Mouse (Mus musculus) ES-E14 (cell line): ENCODE data around the gene Ripply3. TPM values are rescaled to one million over a fixed set of nuclear protein-coding genes. Genes with fewer than 3 reads are reported as not detected.

ENCODE experiments used
- DNase-seq: peaks from one replicate; pipeline ENCODE4 v3.0.0-alpha.2; 2013; ENCODE audit warnings: low read depth, low spot score
- H3K27ac ChIP-seq: 2 replicates; pipeline ENCODE4 v1.5.1; 2012; ENCODE audit warnings: low read depth, mild to moderate bottlenecking, low read length, moderate library complexity, mixed read lengths; ENCODE audit not compliant: poor library complexity, insufficient read depth, severe bottlenecking
- H3K36me3 ChIP-seq: 2 replicates; pipeline ENCODE4 v1.6.1; 2012; ENCODE audit warnings: mild to moderate bottlenecking, low read length, moderate library complexity, mixed read lengths; ENCODE audit not compliant: control insufficient read depth, poor library complexity, insufficient read depth, severe bottlenecking
- H3K4me1 ChIP-seq, 2 experiments: fragments of 150-350 bp in 1 of 2; sonication (generic) in 1 of 2; 2 replicates each; pipeline ENCODE4 v1.6.1; 2012; ENCODE audit warnings: low read length in 2 of 2, mild to moderate bottlenecking in 1 of 2, mixed read lengths in 1 of 2; ENCODE audit not compliant: control insufficient read depth in 2 of 2, insufficient read depth in 2 of 2, poor library complexity in 1 of 2
- H3K4me3 ChIP-seq, 2 experiments: fragments of 150-350 bp in 1 of 2; sonication (generic) in 1 of 2; 2 replicates each; pipeline ENCODE4 v1.5.1; 2012; ENCODE audit warnings: low read length in 2 of 2, low read depth in 1 of 2, mild to moderate bottlenecking in 1 of 2, mixed read lengths in 1 of 2; ENCODE audit not compliant: insufficient read depth in 1 of 2, poor library complexity in 1 of 2, severe bottlenecking in 1 of 2
- H3K9ac ChIP-seq: 2 replicates; pipeline ENCODE4 v1.6.1; 2012; ENCODE audit warnings: low read depth, mild to moderate bottlenecking, low read length, mixed read lengths; ENCODE audit not compliant: poor library complexity, insufficient read depth, severe bottlenecking
- H3K9me3 ChIP-seq: fragments of 150-350 bp; sonication (generic); 2 replicates; pipeline ENCODE4 v1.6.1; 2012; ENCODE audit warnings: low read depth, mild to moderate bottlenecking, low read length; ENCODE audit not compliant: control insufficient read depth, insufficient read depth
- CHD2 ChIP-seq: IDR thresholded peaks from 2 replicates; pipeline ENCODE4 v1.6.1; 2014; ENCODE audit warnings: mild to moderate bottlenecking, low read depth, low read length, inconsistent platforms
- HCFC1 ChIP-seq: IDR thresholded peaks from 2 replicates; pipeline ENCODE4 v1.6.1; 2012; ENCODE audit warnings: low read length, inconsistent platforms, borderline replicate concordance; ENCODE audit not compliant: insufficient read depth
- MAFK ChIP-seq: IDR thresholded peaks from 2 replicates; pipeline ENCODE4 v1.6.1; 2014; ENCODE audit warnings: mild to moderate bottlenecking, low read depth, low read length, inconsistent platforms; ENCODE audit not compliant: insufficient read depth
- ZC3H11A ChIP-seq: IDR thresholded peaks from 2 replicates; pipeline ENCODE4 v1.6.1; 2012; ENCODE audit warnings: low read depth, mild to moderate bottlenecking, inconsistent platforms, low read length, borderline replicate concordance
- ZNF384 ChIP-seq: IDR thresholded peaks from 2 replicates; pipeline ENCODE4 v1.6.1; 2012; ENCODE audit warnings: low read depth, low read length, inconsistent platforms
- in situ Hi-C, 2 experiments: fragments of 600-800 bp; cut with MboI; formaldehyde crosslinking; loops; one replicate each; pipeline ENCODE4 v1.15.1; 2025; ENCODE audit warnings: low sequenced_read_pairs in 2 of 2, inconsistent platforms in 1 of 2; ENCODE audit not compliant: unreplicated experiment in 2 of 2
- total RNA-seq: library from RNA; depleted of rRNA; stranded (reverse); fragments of 300-350 nt; gene quantifications from 2 replicates; pipeline ENCODE4 v1.2.3, GENCODE M21; 2012

The Ripply3 gene
- total RNA-seq, 1 experiment: 0.22 TPM

- Histone ChIP-seq H3K4me1 (peaks cover 0 to 1% of the 10 kb centered on the region in 2 experiments; a peak in 1 of 4 replicates), H3K4me3 (no peak overlapping the region), H3K9me3 (no peaks in the 10 kb centered on the region), H3K9ac (no peak overlapping the region), H3K27ac (no peak overlapping the region), H3K36me3 (no peaks in the 10 kb centered on the region)
- no peak for DNase-seq
- TF ChIP-seq ZC3H11A (no peak), HCFC1 (no peak), ZNF384 (no peak), MAFK (no peak), CHD2 (no peak)
- in situ Hi-C loops: no loop called here
Observed at GRCm38 (mm10) chr16:94354450-94354849, 26.2 kb downstream of the Ripply3 start.

DNA sequence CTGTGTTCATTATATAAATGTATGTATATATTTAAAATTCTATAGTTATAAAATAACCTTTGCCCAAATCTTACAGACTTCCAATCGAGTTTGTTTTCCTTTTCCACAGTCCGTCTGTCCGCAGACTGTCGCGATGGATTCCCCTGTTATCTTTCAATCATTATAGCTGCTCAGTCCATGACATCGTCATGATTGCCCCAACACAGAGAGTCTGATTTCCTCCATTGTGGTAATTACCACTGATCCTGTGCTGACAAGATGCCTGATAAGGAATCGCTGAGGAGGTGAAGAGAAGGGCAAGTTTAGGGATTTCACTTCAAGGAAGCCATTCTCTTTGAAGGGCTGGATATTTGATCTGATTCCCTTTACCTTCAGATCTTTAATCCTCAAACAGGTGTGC is 27.8 kb downstream of the Ripply3 start:
- H3K36me3 ChIP-seq: no peaks in the 10 kb centered on the region
- no peak for TF ChIP-seq CHD2
- TF ChIP-seq MAFK: no peak
- TF ChIP-seq ZC3H11A: no peak
- no peak for TF ChIP-seq ZNF384
- no peak for TF ChIP-seq HCFC1
- H3K27ac ChIP-seq: no peak overlapping the region
- no peak overlapping the region for H3K4me3 ChIP-seq
- peaks cover 0 to 1% of the 10 kb centered on the region in 2 experiments; a peak in 1 of 4 replicates for H3K4me1 ChIP-seq
- H3K9me3 ChIP-seq: no peaks in the 10 kb centered on the region
- DNase-seq: no peak
- in situ Hi-C loops: no loop called here
- H3K9ac ChIP-seq: no peak overlapping the region

GRCm38 (mm10) chr16:94356776-94357494 is 28.7 kb downstream of the Ripply3 start:
- in situ Hi-C loops: no loop called here
- H3K4me1 ChIP-seq: peaks cover 0 to 1% of the 10 kb centered on the region in 2 experiments; a peak in 1 of 4 replicates
- no peak for TF ChIP-seq HCFC1
- TF ChIP-seq MAFK: peak; percentile 91
- no peak for TF ChIP-seq ZC3H11A
- TF ChIP-seq CHD2: no peak
- no peaks in the 10 kb centered on the region for H3K36me3 ChIP-seq
- no peak for DNase-seq
- no peaks in the 10 kb centered on the region for H3K9me3 ChIP-seq
- no peak overlapping the region for H3K9ac ChIP-seq
- H3K4me3 ChIP-seq: no peak overlapping the region
- H3K27ac ChIP-seq: no peak overlapping the region

GRCm38 (mm10) chr16:94358091-94358490 is 29.9 kb downstream of the Ripply3 start:
- H3K4me3 ChIP-seq: no peak overlapping the region
- DNase-seq: no peak
- no peak overlapping the region for H3K27ac ChIP-seq
- no peaks in the 10 kb centered on the region for H3K36me3 ChIP-seq
- no peak overlapping the region for H3K9ac ChIP-seq
- no peaks in the 10 kb centered on the region for H3K9me3 ChIP-seq
- in situ Hi-C loops: no loop called here
- TF ChIP-seq ZNF384: no peak
- H3K4me1 ChIP-seq: peaks cover 0 to 1% of the 10 kb centered on the region in 2 experiments; a peak in 1 of 4 replicates
